Mouse (Mus musculus): Measurements from ENCODE around the gene Supt3. TPM values are rescaled to one million over a fixed set of nuclear protein-coding genes. Genes with fewer than 3 reads are reported as not detected.

Gene Supt3
- polyA plus RNA-seq, 1 experiment from 2014 or later, result 20.7 TPM

Other genes with a start within 250 kb of the Supt3 start
- 0.52 and 1.3 TPM in 2 replicates for gene Runx2, start 37.6 kb downstream of the Supt3 start, polyA plus RNA-seq (2016; fragmentation: Nextera tagmentation; extraction: Ambion mirVana)

Data from neural tube, embryonic 12.5 days (tissue).